In genomic region chr2:144672397-144672796, GRCm38 (mm10) we compare ENCODE assay signal across 25 mouse cellular contexts.
DNase-seq lines count a peak whose midpoint lies in the region; ATAC-seq and TF ChIP-seq lines count a peak whose summit lies in the region.
"Had no signal": no experiment of that assay in that cellular context is flagged by ENCODE, and none has a peak within 500 bp of the region (broad histone marks: within the 10 kb centered on the region; RNA-seq: fewer than 3 reads in every experiment).

No protein-coding gene starts in this region.

- H3K4me2 ChIP-seq in lung, postnatal 0 days (replicated peaks; ENCODE audit: low read depth, low read length), result no peak overlapping the region
- H3K4me2 ChIP-seq in embryonic facial prominence, embryonic 14.5 days (ENCODE audit: low read depth, low read length), result no peak overlapping the region
- no peak overlapping the region for H3K4me2 ChIP-seq in hindbrain, embryonic 11.5 days (replicated peaks; ENCODE audit: low read depth, low read length)
- H3K4me2 ChIP-seq: heart, embryonic 13.5 days; hindbrain, embryonic 15.5 days; kidney, embryonic 15.5 days; liver, embryonic 12.5 days; midbrain, embryonic 13.5 days had no signal

- peak; percentile 13 for DNase-seq in lung, postnatal 0 days (ENCODE audit: low spot score)
- DNase-seq in lung, postnatal 25 days (ENCODE audit: low spot score), result no peak
- peak; percentile 71 for DNase-seq in adrenal gland, adult 8-10 months
- DNase-seq in embryonic facial prominence, embryonic 14.5 days (ENCODE audit: low spot score), result peak; percentile 63
- no peak for DNase-seq in hindbrain, embryonic 11.5 days (ENCODE audit: low spot score)
- DNase-seq in right cerebral cortex, postnatal 36 days (ENCODE audit: low spot score in 2 of 2), result no peak
- DNase-seq in heart, adult 9 months (ENCODE audit: low spot score in 2 of 2), result no peak
- DNase-seq: B cell, adult 2 months; cerebellum, adult 18-20 months; cerebellum, postnatal 10 days; gastrocnemius, postnatal 14 days; heart, postnatal 10 days; kidney, adult 18-20 months; kidney, postnatal 25 days; left cerebral cortex, postnatal 4 days; liver, postnatal 0 days; thymus, postnatal 4 days had no signal

- ATAC-seq in lung, postnatal 0 days, result no peak
- ATAC-seq in embryonic facial prominence, embryonic 14.5 days (ENCODE audit: low read depth), result peak; percentile 53; the same call in 1 of the 2 replicates
- no peak for ATAC-seq in hindbrain, embryonic 11.5 days (ENCODE audit: low FRiP score)
- ATAC-seq: forebrain, embryonic 16.5 days; inflammation-experienced regulatory T-cells, adult 6 months; liver, embryonic 12.5 days; liver, postnatal 0 days; midbrain, embryonic 13.5 days had no signal

- H3K27ac ChIP-seq in lung, postnatal 0 days (ENCODE audit: low read length), result no peak overlapping the region
- H3K27ac ChIP-seq in embryonic facial prominence, embryonic 14.5 days (replicated peaks; ENCODE audit: low read depth, low read length), result no peak overlapping the region
- no peak overlapping the region for H3K27ac ChIP-seq in hindbrain, embryonic 11.5 days (ENCODE audit: low read depth, low read length)
- H3K27ac ChIP-seq: heart, embryonic 13.5 days; hindbrain, embryonic 15.5 days; kidney, embryonic 15.5 days; liver, embryonic 12.5 days; macrophage; midbrain, embryonic 13.5 days had no signal

- TF ChIP-seq EP300 in lung, postnatal 0 days (IDR thresholded peaks at IDR 0.05), result no peak

- H3K36me3 ChIP-seq in lung, postnatal 0 days (ENCODE audit: insufficient read depth, low read length), result no peaks in the 10 kb centered on the region
- no peaks in the 10 kb centered on the region for H3K36me3 ChIP-seq in embryonic facial prominence, embryonic 14.5 days (ENCODE audit: control insufficient read depth, insufficient read depth, low read length)
- no peaks in the 10 kb centered on the region for H3K36me3 ChIP-seq in hindbrain, embryonic 11.5 days (ENCODE audit: control insufficient read depth, insufficient read depth, low read length)
- H3K36me3 ChIP-seq: heart, embryonic 13.5 days; hindbrain, embryonic 15.5 days; kidney, embryonic 15.5 days; liver, embryonic 12.5 days; midbrain, embryonic 13.5 days had no signal

- H3K9me3 ChIP-seq in lung, postnatal 0 days (ENCODE audit: low read length), result no peaks in the 10 kb centered on the region
- H3K9me3 ChIP-seq in embryonic facial prominence, embryonic 14.5 days (ENCODE audit: control insufficient read depth, low read length), result no peaks in the 10 kb centered on the region
- no peaks in the 10 kb centered on the region for H3K9me3 ChIP-seq in hindbrain, embryonic 11.5 days (ENCODE audit: control insufficient read depth, low read length)
- H3K9me3 ChIP-seq: hindbrain, embryonic 15.5 days; kidney, embryonic 15.5 days; liver, embryonic 12.5 days; midbrain, embryonic 13.5 days had no signal

- no peak overlapping the region for H3K9ac ChIP-seq in lung, postnatal 0 days (replicated peaks; ENCODE audit: low read depth)
- H3K9ac ChIP-seq in embryonic facial prominence, embryonic 14.5 days (ENCODE audit: low read depth, low read length), result no peak overlapping the region
- H3K9ac ChIP-seq in hindbrain, embryonic 11.5 days (ENCODE audit: low read depth, low read length), result no peak overlapping the region
- H3K9ac ChIP-seq: heart, embryonic 13.5 days; hindbrain, embryonic 15.5 days; kidney, embryonic 15.5 days; liver, embryonic 12.5 days; liver, postnatal 0 days; midbrain, embryonic 13.5 days had no signal

- no peak for TF ChIP-seq CTCF in lung, postnatal 0 days (IDR thresholded peaks at IDR 0.05)

- no peak overlapping the region for H3K4me3 ChIP-seq in lung, postnatal 0 days (ENCODE audit: low read depth, low read length)
- H3K4me3 ChIP-seq in embryonic facial prominence, embryonic 14.5 days (ENCODE audit: low read depth, low read length), result no peak overlapping the region
- no peak overlapping the region for H3K4me3 ChIP-seq in hindbrain, embryonic 11.5 days (ENCODE audit: low read depth, low read length)
- H3K4me3 ChIP-seq: heart, embryonic 13.5 days; hindbrain, embryonic 15.5 days; kidney, embryonic 15.5 days; liver, embryonic 12.5 days; midbrain, embryonic 13.5 days had no signal

- no peaks in the 10 kb centered on the region for H3K27me3 ChIP-seq in lung, postnatal 0 days (replicated peaks; ENCODE audit: insufficient read depth, low read length)
- no peaks in the 10 kb centered on the region for H3K27me3 ChIP-seq in embryonic facial prominence, embryonic 14.5 days (replicated peaks; ENCODE audit: control insufficient read depth, insufficient read depth, low read length)
- no peaks in the 10 kb centered on the region for H3K27me3 ChIP-seq in hindbrain, embryonic 11.5 days (ENCODE audit: control insufficient read depth, insufficient read depth, low read length)
- H3K27me3 ChIP-seq: heart, embryonic 13.5 days; hindbrain, embryonic 15.5 days; kidney, embryonic 15.5 days; liver, embryonic 12.5 days; midbrain, embryonic 13.5 days had no signal

- WGBS in lung, postnatal 0 days, result 72% methylated on average over 5 of the region's 5 CpGs
- WGBS in embryonic facial prominence, embryonic 14.5 days, result 59% methylated on average over 5 of the region's 5 CpGs
- 92% methylated on average over 5 of the region's 5 CpGs for WGBS in hindbrain, embryonic 11.5 days

- H3K4me1 ChIP-seq in lung, postnatal 0 days (ENCODE audit: insufficient read depth, low read depth, low read length), result no peaks in the 10 kb centered on the region
- H3K4me1 ChIP-seq in embryonic facial prominence, embryonic 14.5 days (ENCODE audit: control insufficient read depth, insufficient read depth, low read length), result peaks cover 24% of the 10 kb centered on the region
- no peaks in the 10 kb centered on the region; the same call in 1 of the 2 replicates for H3K4me1 ChIP-seq in hindbrain, embryonic 11.5 days (replicated peaks; ENCODE audit: control insufficient read depth, insufficient read depth, low read length)
- H3K4me1 ChIP-seq: kidney, embryonic 15.5 days; liver, embryonic 12.5 days had no signal

Comparison
In these comparisons a context has a peak if more than half of its experiments do, and no peak if none do; other contexts are left out.
1. DNase-seq: peak in lung, postnatal 0 days (single experiment), adrenal gland, adult 8-10 months (single experiment) and embryonic facial prominence, embryonic 14.5 days (single experiment); none in lung, postnatal 25 days (single experiment), hindbrain, embryonic 11.5 days (single experiment), right cerebral cortex, postnatal 36 days (0 of 2) and heart, adult 9 months (0 of 2).